Comparison of ENCODE assay signal across 9 mouse cellular contexts in genomic region chr11:53706236-53706933, GRCm38 (mm10). TPM values are rescaled to one million over a fixed set of nuclear protein-coding genes. Genes with fewer than 3 reads are reported as not detected.
DNase-seq lines count a peak whose midpoint lies in the region; ATAC-seq lines count a peak whose summit lies in the region.
"Had no signal": no experiment of that assay in that cellular context is flagged by ENCODE, and none has a peak within 500 bp of the region (broad histone marks: within the 10 kb centered on the region; RNA-seq: fewer than 3 reads in every experiment).

No protein-coding gene starts in this region.

- H3K4me3 ChIP-seq in forebrain, embryonic 16.5 days (replicated peaks; ENCODE audit: low read length) = peak overlapping the region; percentile 93
- H3K4me3 ChIP-seq in kidney, embryonic 14.5 days (ENCODE audit: low read length) = peak overlapping the region; percentile 81

- peak overlapping the region; percentile 75 for H3K9ac ChIP-seq in forebrain, embryonic 16.5 days (replicated peaks; ENCODE audit: low read depth, low read length)
- H3K9ac ChIP-seq in kidney, embryonic 14.5 days (ENCODE audit: low read depth, low read length) = peak overlapping the region; percentile 82

- peak overlapping the region; percentile 91 for H3K4me2 ChIP-seq in forebrain, embryonic 16.5 days (ENCODE audit: low read length)
- peak overlapping the region; percentile 83 for H3K4me2 ChIP-seq in kidney, embryonic 14.5 days (replicated peaks; ENCODE audit: low read depth, low read length)

- WGBS in forebrain, embryonic 16.5 days = 7% methylated on average over 29 of the region's 29 CpGs
- 6% methylated on average over 29 of the region's 29 CpGs for WGBS in kidney, embryonic 14.5 days

- no peaks in the 10 kb centered on the region for H3K9me3 ChIP-seq in forebrain, embryonic 16.5 days (ENCODE audit: control insufficient read depth, low read length)
- H3K9me3 ChIP-seq in kidney, embryonic 14.5 days (ENCODE audit: control insufficient read depth, low read length) = no peaks in the 10 kb centered on the region

- ATAC-seq in forebrain, embryonic 16.5 days = peak; percentile 73
- peak; percentile 74 for ATAC-seq in kidney, embryonic 14.5 days (ENCODE audit: low FRiP score, low TSS enrichment)

- H3K36me3 ChIP-seq in forebrain, embryonic 16.5 days (ENCODE audit: control insufficient read depth, insufficient read depth) = no peaks in the 10 kb centered on the region
- peaks cover 16% of the 10 kb centered on the region; the same call in 1 of the 2 replicates for H3K36me3 ChIP-seq in kidney, embryonic 14.5 days (ENCODE audit: control insufficient read depth, insufficient read depth, low read length)

- peak overlapping the region; percentile 44; the same call in 1 of the 2 replicates for H3K27ac ChIP-seq in forebrain, embryonic 16.5 days (ENCODE audit: low read length)
- H3K27ac ChIP-seq in kidney, embryonic 14.5 days (ENCODE audit: low read depth, low read length) = peak overlapping the region; percentile 83

- peak; percentile 39 for DNase-seq in urinary bladder, postnatal 14 days (ENCODE audit: low spot score)
- DNase-seq in urinary bladder, adult 18-20 months (ENCODE audit: low spot score in 2 of 2) = no peak
- DNase-seq in c-Kit-positive CD71-negative TER-119-negative erythroid progenitor cells, embryonic 14.5 days (ENCODE audit: low read depth) = peak; percentile 25
- peak; percentile 55 for DNase-seq in lung, postnatal 10 days
- DNase-seq in right cerebral cortex, postnatal 14 days = peak; percentile 28
- DNase-seq in layer of hippocampus, postnatal 25 days (ENCODE audit: extremely low spot score in 1 of 2, low spot score in 1 of 2) = no peak

- no peaks in the 10 kb centered on the region for H3K27me3 ChIP-seq in forebrain, embryonic 16.5 days (replicated peaks; ENCODE audit: control insufficient read depth, insufficient read depth, low read length)
- no peaks in the 10 kb centered on the region for H3K27me3 ChIP-seq in kidney, embryonic 14.5 days (ENCODE audit: control insufficient read depth, insufficient read depth, low read length)

- peaks cover 8% of the 10 kb centered on the region for H3K4me1 ChIP-seq in forebrain, embryonic 16.5 days (replicated peaks; ENCODE audit: control insufficient read depth, insufficient read depth, low read length)
- peaks cover 4% of the 10 kb centered on the region; the same call in 1 of the 2 replicates for H3K4me1 ChIP-seq in kidney, embryonic 14.5 days (ENCODE audit: control insufficient read depth, insufficient read depth, low read length)

RNA-seq across cellular contexts. Expression of gene Rad50, which starts 0.7 kb away (rescaled TPM):
- 14.8 and 17.1 TPM in 2 replicates for polyA plus RNA-seq in forebrain, embryonic 16.5 days (2015; fragmentation: Nextera tagmentation; extraction: Ambion mirVana)
- 18.3 and 26.4 TPM in 2 replicates for polyA plus RNA-seq in kidney, embryonic 14.5 days (2014; fragmentation: Nextera tagmentation; extraction: Ambion mirVana)
- 10 to 100 TPM; 10.7 to 13.0 TPM for total RNA-seq in layer of hippocampus, postnatal 25 days (2021)

RNA-seq across cellular contexts. Expression of gene Il5, which starts 14.2 kb away (rescaled TPM):
- not detected in 2 replicates for polyA plus RNA-seq in forebrain, embryonic 16.5 days (2015; fragmentation: Nextera tagmentation; extraction: Ambion mirVana)
- not detected in 2 replicates for polyA plus RNA-seq in kidney, embryonic 14.5 days (2014; fragmentation: Nextera tagmentation; extraction: Ambion mirVana)
- not detected for total RNA-seq in layer of hippocampus, postnatal 25 days (2021)
- total RNA-seq: layer of hippocampus, adult 18-20 months had no signal

Comparison
In these comparisons a context has a peak if more than half of its experiments do, and no peak if none do; other contexts are left out.
1. DNase-seq: peak in urinary bladder, postnatal 14 days (single experiment), c-Kit-positive CD71-negative TER-119-negative erythroid progenitor cells, embryonic 14.5 days (single experiment), lung, postnatal 10 days (single experiment) and right cerebral cortex, postnatal 14 days (single experiment); none in urinary bladder, adult 18-20 months (0 of 2) and layer of hippocampus, postnatal 25 days (0 of 2).